Mouse (Mus musculus): ENCODE measurements around the gene Phkb. TPM values are rescaled to one million over a fixed set of nuclear protein-coding genes. Genes with fewer than 3 reads are reported as not detected.

Gene Phkb
- polyA plus RNA-seq, 1 experiment from 2014 or later: 54.7 TPM

GRCm38 (mm10) chr8:86087468-86087867 is 246.7 kb downstream of the Phkb start:
- WGBS: 72% methylated on average over 1 of the region's 1 CpGs
- Histone ChIP-seq H3K4me1 (replicated peaks) (no peaks in the 10 kb centered on the region), H3K27me3 (replicated peaks) (no peaks in the 10 kb centered on the region), H3K9me3 (replicated peaks) (no peaks in the 10 kb centered on the region), H3K4me3 (no peak overlapping the region), H3K27ac (ENCODE audit: poor library complexity, severe bottlenecking) (no peak overlapping the region), H3K4me2 (no peak overlapping the region), H3K36me3 (no peaks in the 10 kb centered on the region), H3K9ac (no peak overlapping the region)
- ATAC-seq (ENCODE audit: insufficient number of reproducible peaks, low FRiP score): no peak

DNA sequence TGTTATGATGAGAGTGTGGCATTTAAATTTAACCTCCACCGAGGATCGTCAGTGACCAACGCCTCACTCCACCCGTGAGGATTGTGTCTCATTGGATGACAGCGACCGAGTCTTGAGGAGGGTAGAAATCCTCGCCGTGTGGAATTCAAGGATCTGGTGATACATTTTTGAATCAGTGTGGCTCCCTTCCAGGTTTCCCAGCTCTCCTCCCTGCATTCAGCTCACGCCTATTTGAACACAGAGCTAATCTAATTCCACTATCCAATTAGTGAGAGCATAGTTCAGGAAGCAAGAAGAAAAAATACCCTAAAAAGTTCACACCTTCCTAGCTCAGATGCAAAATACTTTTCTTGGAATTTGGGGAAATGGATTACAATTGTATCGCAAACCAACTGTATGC is 249.9 kb downstream of the Phkb start:
- H3K4me2 ChIP-seq: no peak overlapping the region
- no peaks in the 10 kb centered on the region for H3K27me3 ChIP-seq (replicated peaks)
- H3K36me3 ChIP-seq: no peaks in the 10 kb centered on the region
- H3K9me3 ChIP-seq (replicated peaks): no peaks in the 10 kb centered on the region
- H3K4me3 ChIP-seq: no peak overlapping the region
- WGBS: 81% methylated on average over 10 of the region's 10 CpGs
- H3K9ac ChIP-seq: no peak overlapping the region
- no peak overlapping the region for H3K27ac ChIP-seq (ENCODE audit: poor library complexity, severe bottlenecking)
- no peaks in the 10 kb centered on the region for H3K4me1 ChIP-seq (replicated peaks)
- no peak for ATAC-seq (ENCODE audit: insufficient number of reproducible peaks, low FRiP score)

Other genes starting within 250 kb of the Phkb start
- gene Neto2, start 140.0 kb upstream of the Phkb start, polyA plus RNA-seq (2016; fragmentation: Nextera tagmentation; extraction: Ambion mirVana): 6.4 and 7.6 TPM in 2 replicates
- 89.2 and 89.5 TPM in 2 replicates for gene Itfg1, start within 50 bp of the Phkb start, polyA plus RNA-seq (2016; fragmentation: Nextera tagmentation; extraction: Ambion mirVana)